Mouse (Mus musculus): ENCODE measurements around the gene Rfc2.

Gene Rfc2

GRCm38 (mm10) chr5:134564272-134564671 lies 16.9 kb upstream of the Rfc2 start:
- DNase-seq (ENCODE audit: extremely low read depth, insufficient read length, low spot score): no peak

- no peak for DNase-seq (ENCODE audit: extremely low read depth, insufficient read length, low spot score)
These were observed 15.5 kb upstream of the Rfc2 start for GRCm38 (mm10) chr5:134565696-134566095.

- no peak for DNase-seq (ENCODE audit: extremely low read depth, insufficient read length, low spot score)
These were observed 13.7 kb upstream of the Rfc2 start for GRCm38 (mm10) chr5:134567445-134567844.

- no peak for DNase-seq (ENCODE audit: extremely low read depth, insufficient read length, low spot score)
These were observed 13.1 kb upstream of the Rfc2 start for GRCm38 (mm10) chr5:134568030-134568429.

- no peak for DNase-seq (ENCODE audit: extremely low read depth, insufficient read length, low spot score)
These were observed 12.1 kb upstream of the Rfc2 start for GRCm38 (mm10) chr5:134568964-134569491.

GRCm38 (mm10) chr5:134571730-134572507 lies 9.2 kb upstream of the Rfc2 start:
- DNase-seq (ENCODE audit: extremely low read depth, insufficient read length, low spot score): peak; percentile 41

GRCm38 (mm10) chr5:134572508-134573214 lies 8.5 kb upstream of the Rfc2 start:
- no peak for DNase-seq (ENCODE audit: extremely low read depth, insufficient read length, low spot score)

GRCm38 (mm10) chr5:134575833-134576232 lies 5.3 kb upstream of the Rfc2 start:
- no peak for DNase-seq (ENCODE audit: extremely low read depth, insufficient read length, low spot score)

- peak; percentile 61 for DNase-seq (ENCODE audit: extremely low read depth, insufficient read length, low spot score)
These were observed 4.5 kb upstream of the Rfc2 start for GRCm38 (mm10) chr5:134576517-134577220.

- DNase-seq (ENCODE audit: extremely low read depth, insufficient read length, low spot score): no peak
These were observed 3.6 kb upstream of the Rfc2 start for GRCm38 (mm10) chr5:134577534-134577933.

GRCm38 (mm10) chr5:134579135-134579534 lies 2.0 kb upstream of the Rfc2 start:
- no peak for DNase-seq (ENCODE audit: extremely low read depth, insufficient read length, low spot score)

- DNase-seq (ENCODE audit: extremely low read depth, insufficient read length, low spot score): peak; percentile 92
These were observed 1.2 kb downstream of the Rfc2 start for GRCm38 (mm10) chr5:134582221-134582907.

- DNase-seq (ENCODE audit: extremely low read depth, insufficient read length, low spot score): no peak
These were observed 2.1 kb downstream of the Rfc2 start for GRCm38 (mm10) chr5:134583006-134583883.

GRCm38 (mm10) chr5:134583884-134584213 lies 2.7 kb downstream of the Rfc2 start:
- no peak for DNase-seq (ENCODE audit: extremely low read depth, insufficient read length, low spot score)

- no peak for DNase-seq (ENCODE audit: extremely low read depth, insufficient read length, low spot score)
These were observed 3.6 kb downstream of the Rfc2 start for GRCm38 (mm10) chr5:134584798-134585197.

- DNase-seq (ENCODE audit: extremely low read depth, insufficient read length, low spot score): no peak
These were observed 8.7 kb downstream of the Rfc2 start for GRCm38 (mm10) chr5:134589900-134590299.

- no peak for DNase-seq (ENCODE audit: extremely low read depth, insufficient read length, low spot score)
These were observed 10.9 kb downstream of the Rfc2 start for GRCm38 (mm10) chr5:134592026-134592581.

GRCm38 (mm10) chr5:134593093-134593492 lies 11.9 kb downstream of the Rfc2 start:
- DNase-seq (ENCODE audit: extremely low read depth, insufficient read length, low spot score): no peak

GRCm38 (mm10) chr5:134597711-134598110 lies 16.5 kb downstream of the Rfc2 start:
- DNase-seq (ENCODE audit: extremely low read depth, insufficient read length, low spot score): no peak
